Mouse (Mus musculus): ENCODE data around the gene Itga2. TPM values are rescaled to one million over a fixed set of nuclear protein-coding genes. Genes with fewer than 3 reads are reported as not detected.

Itga2 gene
- 0.47 to 0.57 TPM (median 0.53 TPM) in 4 replicates for total RNA-seq (2023)

DNA sequence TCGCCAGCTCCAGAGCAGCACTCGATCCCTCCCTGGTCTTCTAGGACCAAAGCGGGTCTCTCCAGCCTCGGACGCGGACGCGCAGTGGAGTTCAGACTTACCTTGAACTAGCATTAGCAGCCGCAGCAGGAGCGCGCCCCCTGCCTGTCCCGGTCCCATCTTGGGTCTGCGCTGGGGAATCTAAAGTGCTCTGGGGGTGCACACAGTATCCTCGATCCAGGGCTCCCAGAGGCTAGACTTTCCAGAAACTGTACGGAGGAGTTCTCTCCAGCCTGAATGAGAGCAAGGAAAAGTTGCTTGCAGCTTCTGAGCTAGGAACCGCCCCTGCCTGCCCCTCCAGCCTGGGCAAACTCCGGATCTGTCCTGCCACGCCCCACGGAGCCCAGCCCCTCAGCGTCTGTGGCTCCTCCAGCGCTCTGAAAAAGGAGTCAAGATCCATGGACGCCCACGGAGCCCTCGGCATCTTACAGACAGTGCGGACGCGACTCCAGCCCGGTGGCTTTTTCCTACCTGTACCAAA is at the start of gene Itga2:
Gene Itga2 (minus strand): TSS at position 326 of the 520 bp plus-strand sequence.

GRCm38 (mm10) chr13:114817751-114818360 is 114.0 kb downstream of the Itga2 start, which contains the start of gene Mocs2:
TSS of gene Mocs2 (plus strand) at chr13:114818236.

Other genes with a start within 250 kb of the Itga2 start
- 16.9 to 20.5 TPM (median 19.6 TPM) in 4 replicates for gene Mocs2, start 113.9 kb downstream of the Itga2 start, total RNA-seq (2023)
- gene Pelo, start 158.1 kb upstream of the Itga2 start, total RNA-seq (2023): 20.5 to 29.2 TPM (median 26.4 TPM) in 4 replicates
- not detected in 4 replicates for gene Gm49395, start 169.8 kb upstream of the Itga2 start, total RNA-seq (2023)
- gene Itga1, start 169.9 kb upstream of the Itga2 start, total RNA-seq (2023): 0.12 to 0.21 TPM in 2 of 4 replicates, not detected in the others